Mouse (Mus musculus): ENCODE data around the gene Hist1h3f. TPM values are rescaled to one million over a fixed set of nuclear protein-coding genes. Genes with fewer than 3 reads are reported as not detected.

Hist1h3f gene
- total and polyA plus RNA-seq, 3 experiments = 1.2 to 541 TPM; not detected in 1

DNA sequence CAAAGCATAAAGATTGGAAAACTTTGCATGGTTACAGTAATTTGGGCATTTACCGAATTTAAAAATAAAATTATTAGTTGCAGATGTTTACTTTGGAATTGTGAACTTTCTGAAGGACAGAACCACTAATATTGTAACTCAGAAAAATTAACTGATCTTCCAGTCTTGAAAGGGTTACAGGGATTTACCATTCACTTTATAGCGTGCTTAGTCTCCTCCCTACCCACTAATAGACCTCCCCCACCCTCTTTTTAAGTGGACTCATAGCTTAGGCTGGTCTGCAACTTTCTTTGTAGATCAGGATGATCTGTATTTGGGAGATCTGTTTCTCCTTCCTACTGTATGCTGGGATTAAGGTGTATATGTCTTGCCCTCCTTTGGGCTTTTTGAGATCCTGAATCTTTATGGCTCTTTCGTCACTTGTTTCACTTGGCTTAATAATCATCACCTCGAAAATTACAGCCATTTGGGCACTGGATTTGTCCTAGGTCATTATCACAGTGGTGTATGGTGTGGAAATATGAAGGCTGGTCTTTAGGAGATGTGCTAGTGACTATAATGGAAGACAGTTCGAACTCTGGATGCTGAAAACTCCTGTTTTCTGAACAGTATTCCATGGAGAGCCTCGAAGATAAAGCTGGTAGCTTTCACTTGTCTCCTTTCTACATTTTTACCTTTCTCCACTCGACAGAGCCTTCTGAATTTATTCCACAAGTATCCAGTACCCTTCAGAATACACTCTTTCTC lies 7.6 kb upstream of the Hist1h3f start:
- peak in 1 of 2 experiments; percentile 40; a peak in 1 of 4 replicates for TF ChIP-seq POLR2A (IDR thresholded peaks at IDR 0.05; ENCODE audit: control insufficient read depth in 1 of 2, insufficient read depth in 1 of 2, low read depth in 1 of 2, low read length in 2 of 2, poor library complexity in 1 of 2)
- no peak for TF ChIP-seq NELFE (IDR thresholded peaks at IDR 0.05; ENCODE audit: low read depth, low read length)
- no peak for TF ChIP-seq POLR2AphosphoS2 (IDR thresholded peaks at IDR 0.05; ENCODE audit: low read length)
- no peak for TF ChIP-seq ZKSCAN1 (IDR thresholded peaks at IDR 0.05; ENCODE audit: low read depth, low read length)
- TF ChIP-seq CTCF (IDR thresholded peaks at IDR 0.05 in 2 of 3, conservative IDR thresholded peaks at IDR 0.05 in 1 of 3; ENCODE audit: control insufficient read depth in 1 of 3, insufficient read depth in 1 of 3, low read depth in 2 of 3, low read length in 3 of 3, poor library complexity in 1 of 3, severe bottlenecking in 1 of 3) = no peak
- no peak for TF ChIP-seq ELF1 (IDR thresholded peaks at IDR 0.05; ENCODE audit: low read depth, low read length)
- no peak for TF ChIP-seq KAT2A (conservative IDR thresholded peaks at IDR 0.05; ENCODE audit: low read depth, low read length)
- no peak for TF ChIP-seq ZMIZ1 (IDR thresholded peaks at IDR 0.05; ENCODE audit: low read depth, low read length)
- no peak for TF ChIP-seq EP300 (IDR thresholded peaks at IDR 0.05; ENCODE audit: low read depth in 1 of 2, low read length in 2 of 2)
- TF ChIP-seq BHLHE40 (IDR thresholded peaks at IDR 0.05; ENCODE audit: borderline replicate concordance, low read depth, low read length) = no peak
- no peak for TF ChIP-seq MYB (IDR thresholded peaks at IDR 0.05; ENCODE audit: low read depth, low read length)
- TF ChIP-seq CHD2 (IDR thresholded peaks at IDR 0.05; ENCODE audit: low read length) = no peak
- no peak for TF ChIP-seq MYC (IDR thresholded peaks at IDR 0.05; ENCODE audit: low read depth, low read length)
- no peak for TF ChIP-seq NRF1 (IDR thresholded peaks at IDR 0.05; ENCODE audit: insufficient read depth, low read depth, low read length, poor library complexity, severe bottlenecking)
- no peak for TF ChIP-seq TBP (IDR thresholded peaks at IDR 0.05; ENCODE audit: low read depth, low read length)
- peak; percentile 8; the same call in 1 of the 2 replicates for TF ChIP-seq POLR2AphosphoS5 (IDR thresholded peaks at IDR 0.05; ENCODE audit: borderline replicate concordance, low read depth, low read length)
- Histone ChIP-seq H3K27ac (ENCODE audit: control insufficient read depth, low read depth, low read length) (peak overlapping the region; percentile 94), H3K27me3 (ENCODE audit: control insufficient read depth in 1 of 2, insufficient read depth in 2 of 2, low read length in 2 of 2) (no peaks in the 10 kb centered on the region), H3K4me3 (ENCODE audit: control insufficient read depth in 1 of 2, insufficient read depth in 1 of 2, low read depth in 2 of 2, low read length in 2 of 2) (peak overlapping the region; percentile 10 to 56), H3K79me2 (ENCODE audit: control insufficient read depth, insufficient read depth, low read length, poor library complexity) (peaks cover 4% of the 10 kb centered on the region; the same call in 1 of the 2 replicates), H3K36me3 (ENCODE audit: control insufficient read depth in 1 of 2, insufficient read depth in 2 of 2, low read length in 2 of 2) (peaks cover 0 to 33% of the 10 kb centered on the region in 2 experiments; a peak in 2 of 4 replicates), H3K9me3 (replicated peaks; ENCODE audit: insufficient read depth, low read length) (no peaks in the 10 kb centered on the region), H3K4me1 (ENCODE audit: control insufficient read depth in 1 of 2, insufficient read depth in 2 of 2, low read length in 2 of 2) (peaks cover 2 to 4% of the 10 kb centered on the region in 2 experiments; a peak in 3 of 4 replicates), H3K9ac (ENCODE audit: control insufficient read depth, low read depth, low read length, poor library complexity, severe bottlenecking) (peak overlapping the region; percentile 75)
- peak; percentile 84 for DNase-seq (ENCODE audit: low read depth, low spot score)

DNA sequence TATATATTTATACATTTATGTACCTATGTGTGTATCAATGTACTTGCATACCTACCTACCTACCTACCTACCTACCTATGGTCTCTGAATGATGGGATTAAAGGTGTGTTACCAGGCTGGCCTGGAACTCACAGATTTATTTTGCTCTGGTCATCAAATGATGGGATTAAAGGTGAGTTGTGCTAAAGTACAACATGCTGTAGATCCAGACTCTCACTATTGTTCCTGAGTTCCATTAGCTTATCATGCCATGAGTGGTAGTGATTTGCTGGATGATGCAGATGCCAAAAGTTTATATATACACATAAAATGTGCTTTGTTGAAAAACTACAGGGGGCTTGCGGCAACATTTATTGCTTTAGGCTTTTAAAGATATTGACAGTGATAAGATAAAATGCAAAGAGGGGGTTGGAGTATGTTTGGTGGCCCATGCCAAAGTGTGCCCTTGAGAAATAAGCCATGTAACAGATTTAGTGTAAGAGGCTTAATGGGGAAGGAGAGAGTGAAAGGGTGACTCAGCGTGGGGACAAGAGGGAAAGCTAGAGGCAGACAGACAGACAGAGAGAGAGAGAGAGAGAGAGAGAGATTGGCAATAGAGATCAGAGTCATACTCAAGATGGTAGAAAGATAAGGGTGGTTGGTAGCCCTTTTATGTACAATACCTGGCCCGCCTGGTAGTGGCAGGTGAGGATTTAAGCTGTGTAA lies 6.7 kb upstream of the Hist1h3f start:
- no peaks in the 10 kb centered on the region for H3K9me3 ChIP-seq (replicated peaks; ENCODE audit: insufficient read depth, low read length)
- H3K4me3 ChIP-seq (ENCODE audit: control insufficient read depth in 1 of 2, insufficient read depth in 1 of 2, low read depth in 2 of 2, low read length in 2 of 2) = no peak overlapping the region
- peaks cover 2 to 4% of the 10 kb centered on the region in 2 experiments; a peak in 3 of 4 replicates for H3K4me1 ChIP-seq (ENCODE audit: control insufficient read depth in 1 of 2, insufficient read depth in 2 of 2, low read length in 2 of 2)
- peaks cover 0 to 30% of the 10 kb centered on the region in 2 experiments; a peak in 2 of 4 replicates for H3K36me3 ChIP-seq (ENCODE audit: control insufficient read depth in 1 of 2, insufficient read depth in 2 of 2, low read length in 2 of 2)
- peaks cover 4% of the 10 kb centered on the region; the same call in 1 of the 2 replicates for H3K79me2 ChIP-seq (ENCODE audit: control insufficient read depth, insufficient read depth, low read length, poor library complexity)
- no peak overlapping the region; the same call in 1 of the 2 replicates for H3K27ac ChIP-seq (ENCODE audit: control insufficient read depth, low read depth, low read length)
- H3K9ac ChIP-seq (ENCODE audit: control insufficient read depth, low read depth, low read length, poor library complexity, severe bottlenecking) = peak overlapping the region; percentile 16
- peak; percentile 61 for DNase-seq (ENCODE audit: low read depth, low spot score)
- no peaks in the 10 kb centered on the region for H3K27me3 ChIP-seq (ENCODE audit: control insufficient read depth in 1 of 2, insufficient read depth in 2 of 2, low read length in 2 of 2)
- no peak for TF ChIP-seq MYC (IDR thresholded peaks at IDR 0.05; ENCODE audit: low read depth, low read length)
- TF ChIP-seq POLR2AphosphoS2 (IDR thresholded peaks at IDR 0.05; ENCODE audit: low read length) = no peak
- TF ChIP-seq CHD1 (IDR thresholded peaks at IDR 0.05; ENCODE audit: low read depth, low read length) = no peak
- TF ChIP-seq ETS1 (IDR thresholded peaks at IDR 0.05; ENCODE audit: low read depth, low read length) = no peak
- TF ChIP-seq ZKSCAN1 (IDR thresholded peaks at IDR 0.05; ENCODE audit: low read depth, low read length) = no peak
- no peak for TF ChIP-seq EP300 (IDR thresholded peaks at IDR 0.05; ENCODE audit: low read depth in 1 of 2, low read length in 2 of 2)
- TF ChIP-seq NRF1 (IDR thresholded peaks at IDR 0.05; ENCODE audit: insufficient read depth, low read depth, low read length, poor library complexity, severe bottlenecking) = no peak
- TF ChIP-seq TBP (IDR thresholded peaks at IDR 0.05; ENCODE audit: low read depth, low read length) = no peak
- TF ChIP-seq ZC3H11A (IDR thresholded peaks at IDR 0.05; ENCODE audit: low read depth, low read length) = no peak
- no peak for TF ChIP-seq NELFE (IDR thresholded peaks at IDR 0.05; ENCODE audit: low read depth, low read length)
- no peak for TF ChIP-seq RAD21 (IDR thresholded peaks at IDR 0.05; ENCODE audit: low read depth, low read length)
- TF ChIP-seq ZMIZ1 (IDR thresholded peaks at IDR 0.05; ENCODE audit: low read depth, low read length) = no peak
- TF ChIP-seq ZNF384 (IDR thresholded peaks at IDR 0.05; ENCODE audit: low read depth, low read length) = no peak

All from MEL (cell line).